Mouse (Mus musculus): ENCODE measurements around the gene Ptprn2. TPM values are rescaled to one million over a fixed set of nuclear protein-coding genes. Genes with fewer than 3 reads are reported as not detected.
A peak's percentile ranks its signal among the peaks of the same experiment; 100 is the strongest.

Gene Ptprn2
- total RNA-seq, 2 experiments from 2014 or later: 0.31 to 0.45 TPM

DNA sequence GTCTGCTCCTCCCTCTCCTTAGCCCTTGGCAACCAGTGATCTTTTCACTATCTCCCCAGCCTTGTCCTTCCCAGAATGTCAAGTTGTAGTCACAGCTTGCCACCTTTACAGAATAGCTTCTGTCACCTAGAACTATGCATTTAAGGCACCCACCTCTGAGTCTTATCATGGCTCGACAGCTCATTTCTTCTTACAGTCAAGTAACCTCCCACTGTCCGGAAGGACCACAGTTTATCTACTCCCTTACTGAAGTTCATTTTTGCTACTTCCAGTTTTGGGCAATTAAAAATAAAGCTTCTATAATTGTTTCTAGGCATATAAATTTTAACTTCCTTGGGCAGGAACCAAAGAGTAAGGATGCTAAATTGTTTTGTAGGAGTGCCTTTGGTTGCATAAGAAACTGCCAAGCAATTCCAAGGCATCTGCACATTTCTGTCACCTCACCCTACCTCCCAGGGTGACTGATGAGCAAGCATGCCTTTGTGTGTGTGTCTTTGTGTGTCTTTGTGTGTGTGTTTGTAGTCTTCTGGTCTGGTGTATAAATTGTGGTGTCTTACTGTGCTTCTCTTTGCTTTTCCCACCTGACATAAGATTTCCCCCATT is 516.1 kb downstream of the Ptprn2 start:
- DNase-seq: no peak

DNA sequence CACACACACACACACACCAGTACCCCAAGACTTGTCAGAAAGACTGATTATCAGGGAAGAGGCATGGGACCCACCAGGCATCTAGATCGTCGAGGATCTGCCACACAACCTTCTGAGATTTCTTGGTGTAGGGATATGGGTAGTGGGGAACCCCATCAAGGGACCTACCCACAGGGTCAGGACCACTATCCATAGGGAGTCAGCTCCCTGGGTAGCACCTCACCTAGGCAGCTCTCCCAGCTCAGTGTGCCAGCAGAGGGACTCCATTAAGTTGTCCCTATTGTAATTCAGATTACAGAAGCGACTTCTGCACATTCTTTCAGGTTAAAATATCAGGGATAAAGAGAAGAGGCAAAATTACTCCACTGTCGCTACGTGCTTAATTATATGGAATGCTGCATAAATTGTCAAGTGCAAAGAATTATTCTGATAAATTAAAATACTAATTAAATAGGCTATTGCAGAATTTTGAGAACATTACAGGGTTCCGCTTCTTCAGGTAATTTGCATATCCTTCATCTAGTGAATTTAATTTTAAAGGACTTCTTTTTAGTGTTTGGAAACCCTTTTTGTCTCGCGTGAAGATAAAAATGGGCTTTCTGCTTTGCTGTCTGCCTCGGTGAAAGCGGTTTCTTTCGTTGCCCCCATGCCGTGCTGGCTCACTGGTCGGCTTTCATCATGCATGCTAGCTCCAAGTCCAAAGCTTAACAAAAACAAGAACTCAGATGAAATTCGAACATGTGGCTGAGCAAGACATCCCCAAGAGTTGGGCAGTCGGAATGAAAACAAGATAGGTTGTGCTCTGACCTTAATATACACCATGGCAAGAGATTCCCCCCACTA is 531.5 kb downstream of the Ptprn2 start:
- DNase-seq: no peak

- no peak for DNase-seq
Measured at GRCm38 (mm10) chr12:117017912-117018311, 532.4 kb downstream of the Ptprn2 start.

DNA sequence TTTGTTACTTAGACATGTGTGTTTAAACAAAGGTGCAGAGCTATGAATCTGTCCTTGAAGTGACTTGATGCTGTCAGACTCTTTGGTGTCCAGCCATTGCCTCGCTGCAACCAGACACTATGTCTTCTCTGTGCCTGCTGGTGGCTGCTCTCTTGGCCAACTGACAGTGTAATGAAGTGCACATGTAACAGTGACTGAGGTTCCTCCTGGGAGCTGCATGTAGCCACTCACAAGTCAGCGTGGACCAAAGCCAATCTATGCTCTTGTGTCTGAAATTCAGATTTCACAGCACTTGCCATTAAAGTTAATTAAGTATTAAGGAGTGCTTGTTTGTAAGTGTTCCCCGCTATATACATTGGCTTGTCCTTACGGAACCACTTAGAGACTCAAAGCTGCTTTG is 537.7 kb downstream of the Ptprn2 start:
- no peak for DNase-seq

GRCm38 (mm10) chr12:117024916-117025315 is 539.4 kb downstream of the Ptprn2 start:
- peak; percentile 8 for DNase-seq

DNA sequence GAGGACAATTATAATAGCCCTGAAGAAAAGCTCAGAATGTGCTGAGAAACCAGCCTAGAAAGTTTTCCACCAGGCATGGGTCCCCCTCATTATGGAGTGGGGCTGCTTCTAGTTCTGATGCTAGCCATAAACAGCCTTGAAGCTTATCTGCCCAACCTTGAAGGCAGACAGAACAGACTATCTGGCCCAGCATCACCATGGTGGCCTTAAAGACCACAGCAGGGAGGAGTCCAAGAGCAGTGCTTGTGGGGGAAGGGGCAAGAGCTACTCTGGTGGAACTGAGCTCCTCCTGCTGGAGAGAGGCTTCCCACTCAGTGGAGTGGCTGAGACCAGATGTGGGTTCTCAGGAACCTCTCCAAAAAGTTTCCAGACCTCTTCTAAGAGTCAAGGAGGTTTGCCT is 540.2 kb downstream of the Ptprn2 start:
- DNase-seq: no peak

- DNase-seq: no peak
Measured at GRCm38 (mm10) chr12:117027351-117027750, 541.8 kb downstream of the Ptprn2 start.

GRCm38 (mm10) chr12:117028333-117028961 is 542.9 kb downstream of the Ptprn2 start:
- DNase-seq: no peak

DNA sequence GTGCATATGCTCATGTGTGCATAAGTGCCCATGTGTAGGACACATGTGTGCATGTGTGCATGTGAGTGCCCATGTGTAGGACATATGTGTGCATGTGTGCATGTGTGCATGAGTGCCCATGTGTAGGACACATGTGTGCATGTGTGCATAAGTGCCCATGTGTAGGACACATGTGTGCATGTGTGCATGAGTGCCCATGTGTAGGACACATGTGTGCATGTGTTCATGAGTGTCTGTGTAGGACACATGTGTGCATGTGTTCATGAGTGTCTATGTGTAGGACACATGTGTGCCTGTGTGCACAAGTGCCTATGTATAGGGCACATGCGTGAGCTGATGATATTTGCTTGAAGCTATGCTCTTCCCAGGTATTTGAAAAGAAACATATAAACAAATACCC is 547.7 kb downstream of the Ptprn2 start:
- no peak for DNase-seq

DNA sequence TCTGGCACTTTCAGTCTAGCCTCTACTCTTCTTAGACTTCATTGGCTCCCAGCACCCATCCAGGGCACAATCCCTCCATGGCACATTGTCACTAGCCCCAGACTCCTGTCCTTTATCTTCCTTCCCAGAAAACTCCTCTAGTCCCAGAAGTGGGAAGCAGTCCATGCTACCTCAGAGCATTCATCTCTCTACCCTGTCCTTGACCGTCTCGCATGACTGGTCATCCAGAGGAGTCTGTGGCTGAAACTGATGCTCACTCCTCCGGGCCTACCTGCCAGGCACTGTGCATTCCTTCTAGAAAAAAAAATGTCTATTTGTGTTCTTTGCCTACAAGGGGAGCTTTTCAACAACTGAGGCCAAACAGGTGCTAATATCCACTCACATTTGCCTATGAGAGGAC is 549.0 kb downstream of the Ptprn2 start:
- DNase-seq: no peak

GRCm38 (mm10) chr12:117035243-117035642 is 549.7 kb downstream of the Ptprn2 start:
- DNase-seq: peak; percentile 41

- DNase-seq: no peak
Measured at GRCm38 (mm10) chr12:117039411-117039810, 553.9 kb downstream of the Ptprn2 start.

DNA sequence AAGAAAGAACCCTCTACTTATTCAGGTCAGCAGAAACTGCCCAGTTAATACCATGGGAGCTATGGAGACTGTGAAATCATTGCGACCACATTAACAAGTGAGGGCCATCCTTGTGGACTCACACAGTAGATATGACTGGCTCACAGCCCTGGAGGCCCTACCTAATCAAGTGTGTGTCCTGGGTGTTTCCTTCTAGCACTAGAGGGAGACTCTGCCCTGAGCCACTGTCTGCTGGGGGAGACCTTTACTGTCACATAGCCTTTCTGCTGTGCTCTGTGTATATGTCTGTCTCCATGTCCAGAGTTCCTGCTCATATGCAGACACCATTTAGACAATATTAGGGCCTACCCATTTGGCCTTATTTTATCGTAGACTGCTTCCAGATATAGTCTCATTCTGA is 555.9 kb downstream of the Ptprn2 start:
- DNase-seq: no peak

DNA sequence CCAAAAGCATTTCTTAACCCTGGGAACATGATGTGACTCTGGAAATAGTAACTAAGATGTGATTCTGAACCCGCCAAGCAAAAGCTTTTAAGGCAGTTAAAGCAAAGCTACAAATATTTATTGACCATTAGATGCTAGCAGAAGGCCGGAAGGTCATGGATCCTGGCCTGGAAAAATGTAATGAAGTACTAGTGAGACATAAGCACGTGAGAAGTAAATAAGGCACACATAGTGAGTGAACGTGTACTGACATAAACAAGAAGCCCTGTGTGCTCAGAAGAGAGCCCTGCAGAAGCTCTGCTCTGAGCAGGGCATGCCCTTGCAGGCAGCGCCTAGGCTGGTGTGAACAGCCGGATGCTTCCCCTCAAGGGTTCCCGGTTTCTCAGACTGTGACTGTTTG is 557.2 kb downstream of the Ptprn2 start:
- no peak for DNase-seq

GRCm38 (mm10) chr12:117047384-117048251 is 562.1 kb downstream of the Ptprn2 start:
- DNase-seq: no peak

DNA sequence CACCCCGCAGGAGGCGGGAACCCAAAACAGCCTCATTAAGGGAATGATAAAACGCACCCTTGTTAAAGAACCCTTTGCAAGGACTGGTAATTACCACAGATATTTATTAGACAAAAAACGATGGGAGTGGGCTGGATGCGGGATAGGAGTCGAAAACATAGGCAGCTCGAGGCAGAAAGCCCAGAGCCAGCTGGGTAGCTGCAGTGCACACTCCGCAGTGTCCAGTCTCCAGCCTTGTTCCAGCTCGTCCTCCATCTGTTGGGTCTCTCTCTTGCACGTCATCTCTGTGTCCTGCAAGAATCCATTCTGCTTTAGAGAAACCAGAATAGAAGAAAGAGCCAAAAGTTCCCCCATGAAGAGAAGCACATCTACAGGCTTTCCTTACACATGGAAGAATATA is 564.3 kb downstream of the Ptprn2 start:
- no peak for DNase-seq

- no peak for DNase-seq
Measured at GRCm38 (mm10) chr12:117053223-117053850, 567.8 kb downstream of the Ptprn2 start.

DNA sequence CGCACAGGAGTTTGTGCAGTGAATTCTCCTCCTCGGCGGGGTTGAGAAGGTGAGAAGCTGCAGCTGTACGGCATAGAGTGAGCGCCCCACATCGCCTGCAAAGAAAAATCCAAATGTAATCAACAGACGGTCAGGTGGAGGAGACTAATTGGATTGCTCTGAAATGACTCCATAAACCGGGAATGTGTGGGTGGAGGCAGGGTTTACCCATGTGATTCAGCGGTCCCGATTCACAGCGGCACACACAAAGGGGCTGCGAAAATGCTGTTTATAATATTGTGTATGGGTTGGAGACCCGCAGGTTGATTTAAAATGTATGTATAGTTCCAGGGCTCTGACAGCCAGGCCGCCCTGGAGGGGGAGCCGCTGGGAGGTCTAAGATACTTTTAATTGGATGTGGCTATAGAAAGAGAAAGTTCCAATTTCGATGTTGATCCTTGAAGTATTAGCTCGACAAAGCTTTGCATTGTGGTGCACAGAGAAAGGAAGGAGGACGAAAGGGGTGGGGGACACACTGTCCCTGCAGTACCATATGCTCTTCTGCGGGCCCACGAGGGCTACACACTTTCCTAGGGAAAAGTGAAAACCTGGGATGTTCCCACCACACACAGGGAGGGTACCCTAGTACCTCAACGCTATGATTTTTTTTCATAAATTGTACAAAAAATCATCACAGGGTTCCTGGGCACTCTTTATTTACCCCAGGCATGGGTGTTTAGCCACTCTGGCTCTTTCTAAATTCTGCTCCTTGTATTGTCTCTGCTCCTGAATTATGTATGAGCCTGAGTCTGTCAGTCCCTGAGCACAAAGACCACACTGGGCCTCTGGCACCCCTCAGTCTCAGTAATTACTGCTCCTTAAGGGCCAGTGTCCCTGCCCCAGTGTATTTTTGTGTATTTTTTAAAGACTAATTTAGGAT is 568.6 kb downstream of the Ptprn2 start:
- no peak for DNase-seq

DNA sequence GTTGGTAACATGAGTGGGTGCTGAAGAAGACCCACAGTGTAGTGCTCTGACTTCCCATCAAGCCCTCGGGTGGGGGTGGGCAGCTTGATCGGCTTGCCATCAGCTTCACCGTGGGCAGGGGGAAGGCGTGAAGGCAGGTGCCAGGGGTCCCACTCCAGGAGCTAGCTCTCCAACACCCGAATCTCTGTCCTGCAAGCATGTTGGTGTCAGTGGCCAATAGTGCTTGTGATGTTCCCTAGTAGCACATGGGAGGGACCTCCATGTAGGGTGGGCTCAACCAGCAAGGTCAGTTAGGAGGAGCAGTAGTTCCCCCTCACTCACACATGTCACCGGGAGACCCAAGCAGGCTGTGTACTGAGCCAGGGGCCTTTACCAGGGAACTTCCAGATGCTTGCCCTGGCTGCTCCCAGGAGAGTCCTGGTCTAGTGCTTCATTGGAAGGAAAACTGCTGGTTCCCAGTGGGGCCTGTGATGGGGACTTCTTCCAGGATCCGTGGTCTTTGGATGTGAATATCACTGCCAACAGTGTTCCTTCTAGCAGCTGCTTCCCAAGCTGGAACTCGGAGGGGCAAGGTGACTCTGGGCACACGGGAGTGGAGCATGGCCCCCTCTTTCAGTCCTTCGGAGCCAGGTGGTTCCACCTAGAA is 569.5 kb downstream of the Ptprn2 start:
- no peak for DNase-seq

Data from gastrocnemius, postnatal 10 days (tissue).